ENCODE assay signal across 13 mouse cellular contexts in genomic region chr8:116399452-116399851, GRCm38 (mm10).
"Had no signal": no experiment of that assay in that cellular context is flagged by ENCODE, and none has a peak within 500 bp of the region (broad histone marks: within the 10 kb centered on the region; RNA-seq: fewer than 3 reads in every experiment).

No protein-coding gene starts in this region.

- H3K27ac ChIP-seq: limb, embryonic 12.5 days; lung, embryonic 15.5 days; macrophage; midbrain, embryonic 12.5 days; stomach, embryonic 15.5 days had no signal

- H3K4me2 ChIP-seq: limb, embryonic 12.5 days; lung, embryonic 15.5 days; midbrain, embryonic 12.5 days; stomach, embryonic 15.5 days had no signal

- H3K9ac ChIP-seq: limb, embryonic 12.5 days; lung, embryonic 15.5 days; midbrain, embryonic 12.5 days; stomach, embryonic 15.5 days had no signal

- H3K4me1 ChIP-seq: limb, embryonic 12.5 days; lung, embryonic 15.5 days; megakaryocyte, embryonic 14.5 days; midbrain, embryonic 12.5 days; stomach, embryonic 15.5 days had no signal

- H3K9me3 ChIP-seq: lung, embryonic 15.5 days; stomach, embryonic 15.5 days had no signal

- H3K4me3 ChIP-seq: limb, embryonic 12.5 days; lung, embryonic 15.5 days; megakaryocyte, embryonic 14.5 days; midbrain, embryonic 12.5 days; stomach, embryonic 15.5 days had no signal

- H3K36me3 ChIP-seq: limb, embryonic 12.5 days; lung, embryonic 15.5 days; midbrain, embryonic 12.5 days; stomach, embryonic 15.5 days had no signal

- DNase-seq: layer of hippocampus, adult 9-11 months; layer of hippocampus, postnatal 36 days; liver; lung, postnatal 14 days; right cerebral cortex, postnatal 14 days; thymus, adult 2 months; thymus, postnatal 25 days had no signal

- H3K27me3 ChIP-seq: limb, embryonic 12.5 days; lung, embryonic 15.5 days; megakaryocyte, embryonic 14.5 days; midbrain, embryonic 12.5 days; stomach, embryonic 15.5 days had no signal
